Mouse (Mus musculus) megakaryocyte, embryonic 14.5 days (primary cell): ENCODE data around the gene Mrps12.

Experiments used
- FLI1 ChIP-seq: IDR thresholded peaks from 2 replicates; pipeline ENCODE4 v1.6.1; 2012; ENCODE audit warnings: low read length, inconsistent platforms, mixed read lengths
- GATA1 ChIP-seq: IDR thresholded peaks from 3 replicates; pipeline ENCODE4 v1.6.1; 2012; ENCODE audit warnings: mixed read lengths, low read length, inconsistent platforms, borderline replicate concordance

DNA sequence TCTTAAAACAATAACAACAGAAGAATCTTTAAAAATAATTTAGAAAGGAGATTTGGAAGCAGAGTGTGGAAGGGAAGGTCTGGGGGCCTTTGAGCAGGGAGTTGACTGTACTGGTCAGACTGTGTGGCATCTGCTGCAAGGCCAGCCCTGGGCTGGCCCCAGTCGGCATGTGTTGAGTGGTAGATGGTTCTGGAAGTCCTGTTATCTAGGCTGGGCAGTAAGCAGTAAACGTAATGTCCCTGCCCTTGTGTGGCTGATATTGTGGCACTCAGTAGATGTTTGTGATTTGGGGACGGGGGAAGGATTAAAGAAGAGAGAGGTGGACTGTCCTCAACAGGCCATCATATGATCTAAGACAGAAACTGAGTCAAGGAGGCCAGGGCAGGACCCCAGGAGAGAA, 28.7 kb upstream of the Mrps12 start:
- TF ChIP-seq GATA1: no peak
- TF ChIP-seq FLI1: no peak
